Mouse (Mus musculus) forebrain, embryonic 10.5 days (tissue): ENCODE measurements at regions not wholly inside any gene's neighbourhood (a gene's known extent, or its start where the extent isn't known, plus 50 kb on each side); places are given as distances from the start of the nearest gene placed in this dataset.

Source experiments
- DNase-seq: peaks from one replicate; pipeline ENCODE4 v3.0.0-alpha.2; 2017; ENCODE audit warnings: low spot score; ENCODE audit errors: extremely low spot score
- H3K27ac ChIP-seq: fragments of 300-500 bp; sonication (generic); 2 replicates; pipeline ENCODE4 v1.5.1; 2016; ENCODE audit warnings: mild to moderate bottlenecking
- H3K27me3 ChIP-seq: fragments of 300-500 bp; sonication (generic); 2 replicates; pipeline ENCODE4 v1.6.1; 2016; ENCODE audit warnings: mild to moderate bottlenecking; ENCODE audit not compliant: poor library complexity, severe bottlenecking
- H3K36me3 ChIP-seq: fragments of 300-500 bp; sonication (generic); replicated peaks from 2 replicates; pipeline ENCODE4 v1.6.1; 2016; ENCODE audit warnings: mild to moderate bottlenecking, moderate library complexity
- H3K4me1 ChIP-seq: fragments of 300-500 bp; sonication (generic); 2 replicates; pipeline ENCODE4 v1.6.1; 2016
- H3K4me3 ChIP-seq: fragments of 300-500 bp; sonication (generic); 2 replicates; pipeline ENCODE4 v1.5.1; 2016; ENCODE audit warnings: mild to moderate bottlenecking, moderate library complexity
- H3K9me3 ChIP-seq: fragments of 300-500 bp; sonication (generic); 2 replicates; pipeline ENCODE4 v1.6.1; 2016; ENCODE audit warnings: mild to moderate bottlenecking, moderate library complexity
- WGBS: fragments of 180-500 bp; shearing (Covaris S2); methylation state at CpG from one replicate; pipeline ENCODE4 v1.1.7; 2016; 5-methylcytosine and 5-hydroxymethylcytosine counted together

DNA sequence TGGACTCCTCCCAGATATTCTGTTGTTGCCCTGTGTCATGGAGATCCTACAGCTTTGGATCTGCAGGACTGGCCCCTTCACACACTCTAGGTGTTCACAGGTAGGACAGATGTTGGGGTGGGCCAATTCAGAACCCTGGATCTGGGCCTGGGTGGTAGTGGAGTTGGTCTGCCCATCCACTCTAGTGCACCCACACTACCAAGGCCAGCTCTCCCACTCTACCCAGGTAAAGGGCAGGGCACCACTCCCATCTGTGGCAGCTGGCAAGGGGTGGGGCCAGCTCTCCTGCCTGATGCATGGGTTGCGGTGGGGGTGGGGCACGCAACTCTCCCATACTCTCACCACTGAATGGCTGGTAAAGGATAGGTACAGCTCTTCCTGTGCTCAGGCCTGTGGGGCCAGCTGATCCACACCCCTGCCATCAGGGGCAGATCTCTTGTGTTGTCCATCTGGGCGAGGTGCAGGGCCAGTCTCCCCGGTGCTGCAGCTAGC is 76.5 kb downstream of the Gja1 start:
- DNase-seq, result no peak
- Histone ChIP-seq H3K27me3 (no peaks in the 10 kb centered on the region), H3K4me1 (no peaks in the 10 kb centered on the region), H3K36me3 (no peaks in the 10 kb centered on the region), H3K9me3 (no peaks in the 10 kb centered on the region), H3K27ac (no peak overlapping the region), H3K4me3 (no peak overlapping the region)
- 86% methylated on average over 4 of the region's 4 CpGs for WGBS

GRCm38 (mm10) chr10:56455867-56456468 is 78.8 kb downstream of the Gja1 start:
- no peaks in the 10 kb centered on the region for H3K4me1 ChIP-seq
- no peak overlapping the region for H3K27ac ChIP-seq
- DNase-seq, result no peak
- H3K9me3 ChIP-seq, result peaks cover 3% of the 10 kb centered on the region; the same call in 1 of the 2 replicates
- H3K36me3 ChIP-seq, result no peaks in the 10 kb centered on the region
- no peaks in the 10 kb centered on the region for H3K27me3 ChIP-seq
- no peak overlapping the region for H3K4me3 ChIP-seq
- 91% methylated on average over 2 of the region's 2 CpGs for WGBS

DNA sequence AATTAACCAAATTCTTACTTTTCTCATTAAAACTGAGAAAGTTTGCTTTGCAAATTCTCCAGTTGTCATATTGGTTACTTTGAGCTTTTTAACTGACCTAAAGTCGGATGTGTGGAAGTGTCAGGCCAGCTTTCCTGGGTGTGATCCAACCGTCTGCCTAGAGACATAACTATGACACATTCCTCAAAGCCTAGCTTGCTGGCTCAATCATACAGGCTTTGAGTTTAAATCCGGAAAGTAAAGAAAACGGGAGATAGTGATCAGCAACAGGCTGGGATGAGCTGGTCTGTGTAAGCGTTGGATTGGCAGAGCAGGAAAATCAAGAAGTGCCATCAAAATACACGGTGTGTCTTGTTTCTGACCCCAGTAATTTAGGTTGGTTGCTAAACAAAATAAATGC is 91.4 kb downstream of the Gja1 start:
- 61% methylated on average over 6 of the region's 6 CpGs for WGBS
- DNase-seq, result no peak
- Histone ChIP-seq H3K36me3 (no peaks in the 10 kb centered on the region), H3K27me3 (no peaks in the 10 kb centered on the region), H3K4me1 (0 out of 2 replicates have a peak, but pooled peaks cover 3% of the 10 kb centered on the region), H3K27ac (peak overlapping the region; percentile 51; the same call in 1 of the 2 replicates), H3K4me3 (no peak overlapping the region), H3K9me3 (no peaks in the 10 kb centered on the region)

GRCm38 (mm10) chr10:56468993-56469712 is 92.0 kb downstream of the Gja1 start:
- DNase-seq, result peak; percentile 27
- Histone ChIP-seq H3K4me1 (0 out of 2 replicates have a peak, but pooled peaks cover 3% of the 10 kb centered on the region), H3K4me3 (no peak overlapping the region), H3K27ac (peak overlapping the region; percentile 51; the same call in 1 of the 2 replicates), H3K36me3 (no peaks in the 10 kb centered on the region), H3K27me3 (no peaks in the 10 kb centered on the region), H3K9me3 (no peaks in the 10 kb centered on the region)
- WGBS, result 68% methylated on average over 15 of the region's 15 CpGs

- Histone ChIP-seq H3K27ac (no peak overlapping the region), H3K4me3 (no peak overlapping the region), H3K27me3 (no peaks in the 10 kb centered on the region), H3K9me3 (no peaks in the 10 kb centered on the region), H3K4me1 (0 out of 2 replicates have a peak, but pooled peaks cover 3% of the 10 kb centered on the region), H3K36me3 (no peaks in the 10 kb centered on the region)
- no peak for DNase-seq
- 84% methylated on average over 3 of the region's 3 CpGs for WGBS
Measured at GRCm38 (mm10) chr10:56469895-56470294, 92.8 kb downstream of the Gja1 start.

GRCm38 (mm10) chr10:56474951-56475350 is 97.8 kb downstream of the Gja1 start:
- H3K4me3 ChIP-seq, result no peak overlapping the region
- 85% methylated on average over 6 of the region's 6 CpGs for WGBS
- DNase-seq, result no peak
- H3K27me3 ChIP-seq, result no peaks in the 10 kb centered on the region
- no peak overlapping the region for H3K27ac ChIP-seq
- no peaks in the 10 kb centered on the region for H3K9me3 ChIP-seq
- H3K4me1 ChIP-seq, result no peaks in the 10 kb centered on the region
- no peaks in the 10 kb centered on the region for H3K36me3 ChIP-seq

- Histone ChIP-seq H3K36me3 (no peaks in the 10 kb centered on the region), H3K27me3 (no peaks in the 10 kb centered on the region), H3K4me1 (no peaks in the 10 kb centered on the region), H3K27ac (no peak overlapping the region), H3K9me3 (no peaks in the 10 kb centered on the region), H3K4me3 (no peak overlapping the region)
- WGBS, result 70% methylated on average over 9 of the region's 9 CpGs
- DNase-seq, result no peak
Measured at GRCm38 (mm10) chr10:56482156-56482716, 105.1 kb downstream of the Gja1 start.

DNA sequence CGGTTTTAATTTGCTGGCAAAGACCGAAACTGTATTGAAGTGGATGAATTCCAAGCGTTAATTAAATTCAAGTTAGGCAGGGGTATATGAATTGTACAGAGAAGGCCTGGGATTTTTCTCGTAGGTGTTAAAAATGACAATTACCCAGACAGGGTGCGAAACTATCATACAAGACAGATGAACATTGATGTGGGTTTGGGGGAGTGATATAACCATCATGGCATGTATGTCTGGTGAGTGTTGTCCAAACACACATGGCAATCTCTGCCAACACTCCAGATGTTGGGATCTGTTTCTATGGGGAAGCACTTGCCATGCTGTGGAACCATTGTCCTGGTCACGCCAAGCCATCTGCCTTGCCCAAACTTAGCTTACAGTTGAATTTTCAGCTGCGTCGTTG is 107.8 kb downstream of the Gja1 start:
- no peaks in the 10 kb centered on the region for H3K4me1 ChIP-seq
- H3K27ac ChIP-seq, result no peak overlapping the region
- no peak overlapping the region for H3K4me3 ChIP-seq
- WGBS, result 95% methylated on average over 8 of the region's 8 CpGs
- H3K27me3 ChIP-seq, result no peaks in the 10 kb centered on the region
- H3K9me3 ChIP-seq, result no peaks in the 10 kb centered on the region
- H3K36me3 ChIP-seq, result no peaks in the 10 kb centered on the region
- no peak for DNase-seq

DNA sequence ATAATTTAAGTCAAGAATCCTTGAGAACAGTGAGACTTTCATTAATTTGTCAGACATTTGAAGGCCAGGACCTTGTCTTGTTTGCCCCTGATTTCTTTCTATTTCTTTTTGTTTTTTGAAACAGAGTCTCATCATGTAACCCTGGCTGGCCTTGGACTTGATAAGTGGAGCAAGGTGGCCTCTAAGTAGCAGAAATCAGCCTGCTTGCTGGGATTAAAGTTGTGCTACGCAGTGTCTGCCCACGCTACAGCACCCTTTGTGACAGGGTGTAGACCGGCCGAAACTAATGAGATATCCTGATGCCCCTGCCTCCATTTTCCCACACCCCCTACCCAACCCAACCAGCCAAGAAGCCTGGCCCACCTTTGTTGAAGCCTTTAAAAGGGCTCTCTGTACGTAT is 108.6 kb downstream of the Gja1 start:
- DNase-seq, result no peak
- no peak overlapping the region for H3K4me3 ChIP-seq
- no peaks in the 10 kb centered on the region for H3K27me3 ChIP-seq
- no peaks in the 10 kb centered on the region for H3K36me3 ChIP-seq
- H3K9me3 ChIP-seq, result no peaks in the 10 kb centered on the region
- H3K27ac ChIP-seq, result no peak overlapping the region
- no peaks in the 10 kb centered on the region for H3K4me1 ChIP-seq
- 93% methylated on average over 5 of the region's 5 CpGs for WGBS

DNA sequence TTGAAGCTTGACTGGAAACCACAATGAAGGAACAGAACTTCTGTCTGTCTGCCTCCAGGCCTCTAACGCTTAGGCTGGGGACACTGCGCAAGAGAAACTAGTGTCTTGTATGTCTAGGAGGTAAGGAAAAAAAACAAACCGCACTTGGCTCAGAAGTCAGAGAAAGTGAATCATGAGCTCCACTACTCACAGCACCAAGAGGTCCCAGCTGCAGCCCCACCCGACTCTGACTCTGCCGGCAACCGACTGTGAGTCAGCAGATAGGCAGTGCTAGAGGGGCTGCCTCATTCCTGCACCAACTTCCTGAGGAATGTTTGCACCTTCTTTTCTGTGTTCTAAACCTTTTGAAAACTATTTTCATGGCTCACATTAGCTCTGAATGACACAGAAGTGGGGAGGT is 109.5 kb downstream of the Gja1 start:
- no peak overlapping the region for H3K27ac ChIP-seq

DNA sequence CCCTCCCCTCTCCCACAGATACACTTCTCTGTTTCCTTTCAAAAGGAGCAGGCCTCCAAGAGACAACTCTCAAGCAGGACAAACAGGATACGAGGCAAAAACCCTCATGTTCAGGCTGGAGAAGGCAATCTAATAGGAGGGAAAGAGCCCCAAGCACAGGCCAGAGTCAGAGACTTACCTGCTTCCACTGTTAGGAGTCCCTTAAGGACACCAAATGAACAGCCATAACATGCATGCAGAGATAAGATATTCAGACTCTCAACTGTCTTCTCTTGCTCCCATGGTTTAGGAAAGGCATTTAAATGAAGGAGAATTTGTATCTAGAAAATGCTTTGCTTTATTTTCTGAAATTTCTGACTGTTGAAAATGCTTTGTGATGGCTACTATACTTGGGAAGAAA is 116.3 kb downstream of the Gja1 start:
- Histone ChIP-seq H3K4me1 (0 out of 2 replicates have a peak, but pooled peaks cover 4% of the 10 kb centered on the region), H3K9me3 (no peaks in the 10 kb centered on the region), H3K27ac (no peak overlapping the region), H3K27me3 (no peaks in the 10 kb centered on the region), H3K36me3 (no peaks in the 10 kb centered on the region), H3K4me3 (no peak overlapping the region)
- WGBS, result 78% methylated on average over 1 of the region's 1 CpGs
- DNase-seq, result no peak

More for the DNA sequence above, 109.5 kb downstream of the Gja1 start:
- Histone ChIP-seq H3K9me3 (no peaks in the 10 kb centered on the region), H3K4me3 (no peak overlapping the region), H3K27me3 (no peaks in the 10 kb centered on the region), H3K4me1 (no peaks in the 10 kb centered on the region), H3K36me3 (no peaks in the 10 kb centered on the region)
- DNase-seq, result no peak
- 83% methylated on average over 6 of the region's 6 CpGs for WGBS

DNA sequence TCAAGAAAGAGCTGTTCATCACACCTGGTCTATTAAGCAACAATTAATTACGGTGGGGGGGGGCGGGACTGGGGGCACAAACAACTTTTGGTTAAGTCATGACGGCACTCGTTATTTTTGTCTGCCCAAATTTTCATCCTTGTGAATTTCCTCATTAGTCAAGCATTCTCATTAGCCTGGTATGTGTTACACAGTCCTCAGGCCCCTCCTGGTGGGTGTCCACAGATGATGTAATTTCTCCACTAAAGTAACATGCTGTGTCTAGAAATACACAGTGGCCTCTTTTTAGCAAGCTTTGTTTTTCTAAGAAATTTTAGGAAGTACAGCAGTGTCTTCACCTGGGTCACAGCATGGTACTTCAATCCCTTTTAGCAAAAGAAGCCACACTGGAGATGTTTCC is 118.2 kb downstream of the Gja1 start:
- no peaks in the 10 kb centered on the region for H3K27me3 ChIP-seq
- 0 out of 2 replicates have a peak, but pooled peaks cover 4% of the 10 kb centered on the region for H3K4me1 ChIP-seq
- no peaks in the 10 kb centered on the region for H3K36me3 ChIP-seq
- WGBS, result 80% methylated on average over 4 of the region's 4 CpGs
- H3K27ac ChIP-seq, result no peak overlapping the region
- DNase-seq, result no peak
- no peak overlapping the region for H3K4me3 ChIP-seq
- no peaks in the 10 kb centered on the region for H3K9me3 ChIP-seq

DNA sequence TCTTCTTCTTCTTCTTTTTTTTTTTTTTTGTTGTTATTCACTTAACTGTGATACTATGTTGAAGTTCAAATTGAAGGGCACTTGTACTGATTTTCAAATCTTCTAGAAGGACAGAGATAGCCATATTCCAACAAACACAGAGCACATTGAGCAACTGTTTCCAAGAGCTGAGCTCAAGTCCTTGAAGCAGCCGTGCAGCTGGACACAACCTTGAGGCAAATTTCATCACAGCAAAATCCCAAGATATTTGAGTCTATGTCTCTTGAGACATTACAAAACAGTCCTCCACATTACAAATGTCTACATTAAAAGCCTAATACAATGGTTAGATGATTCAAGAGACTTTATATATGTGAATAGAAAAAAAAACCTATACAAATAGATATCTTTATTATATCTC is 141.9 kb downstream of the Gja1 start:
- WGBS, result 94% methylated on average over 1 of the region's 1 CpGs
- H3K36me3 ChIP-seq, result no peaks in the 10 kb centered on the region
- no peak for DNase-seq
- H3K4me1 ChIP-seq, result no peaks in the 10 kb centered on the region
- H3K27me3 ChIP-seq, result no peaks in the 10 kb centered on the region
- H3K4me3 ChIP-seq, result no peak overlapping the region
- no peak overlapping the region for H3K27ac ChIP-seq
- no peaks in the 10 kb centered on the region for H3K9me3 ChIP-seq
